Mouse (Mus musculus): ENCODE results near the gene Hc. TPM values are rescaled to one million over a fixed set of nuclear protein-coding genes. Genes with fewer than 3 reads are reported as not detected.

Gene Hc
- polyA plus RNA-seq, 1 experiment from 2014 or later, result not detected

DNA sequence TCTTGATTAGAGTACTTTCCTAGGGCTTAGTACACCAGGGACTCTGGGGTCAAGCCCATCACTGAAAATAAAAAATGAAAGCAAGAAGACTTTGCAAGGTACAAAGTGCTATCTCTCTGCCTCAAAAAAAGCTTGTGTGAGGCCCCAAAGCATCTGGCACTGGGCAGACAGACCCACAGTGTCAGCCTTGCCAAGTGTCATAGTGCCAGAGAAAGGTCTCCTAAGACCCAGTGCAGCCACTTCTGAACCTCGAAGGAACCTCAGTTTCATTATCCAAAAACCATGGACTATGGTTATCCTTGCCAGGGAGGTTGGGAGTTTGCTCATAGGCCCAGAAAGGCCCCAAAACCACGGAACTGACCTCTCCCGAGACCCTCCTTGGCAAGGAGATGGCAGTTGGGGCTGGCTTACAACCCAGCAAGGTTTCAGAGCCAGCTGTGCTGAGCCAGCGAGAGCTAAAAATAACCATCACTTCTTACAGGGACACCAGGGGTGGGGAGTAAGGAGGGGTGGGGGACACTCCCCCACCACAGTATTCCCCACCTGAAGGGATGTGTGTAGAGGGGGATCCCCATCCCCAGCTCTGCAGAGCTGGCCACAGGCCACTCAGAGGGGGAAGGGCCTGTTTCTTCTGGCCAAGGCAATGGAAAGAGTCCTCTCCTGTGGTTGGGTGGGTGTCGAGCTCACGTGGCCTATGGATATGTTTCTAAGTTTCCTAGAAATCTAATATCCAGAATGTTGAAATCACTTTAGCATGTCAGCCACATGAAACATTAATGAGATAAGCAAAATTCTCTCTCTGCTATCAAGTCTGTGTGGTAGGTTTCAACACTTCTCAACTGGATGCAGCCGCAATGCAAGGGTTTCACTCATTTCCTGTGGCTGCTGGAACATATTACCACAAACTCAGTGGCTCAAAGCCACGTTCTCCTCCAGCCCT lies 122.7 kb downstream of the Hc start:
- CTCF ChIA-PET, result interaction anchor here (1.9 kb wide), 1 partner anchor 12 kb away, joined by 4 read pairs; no protein-coding TSS in a partner anchor
- POLR2A ChIA-PET, result interaction anchor here (1.0 kb wide), 1 partner anchor 15 kb away, joined by 3 read pairs; no protein-coding TSS in a partner anchor
- ATAC-seq (no peak), DNase-seq (ENCODE audit: low read depth, low spot score) (no peak)
- in situ Hi-C loops (cut with MboI; ENCODE audit: low pct_unique_long_range_greater_than_20kb), result no loop called here
- TF ChIP-seq CTCF (IDR thresholded peaks at IDR 0.05), result no peak
- peaks cover 8% of the 10 kb centered on the region for H3K27me3 ChIP-seq

DNA sequence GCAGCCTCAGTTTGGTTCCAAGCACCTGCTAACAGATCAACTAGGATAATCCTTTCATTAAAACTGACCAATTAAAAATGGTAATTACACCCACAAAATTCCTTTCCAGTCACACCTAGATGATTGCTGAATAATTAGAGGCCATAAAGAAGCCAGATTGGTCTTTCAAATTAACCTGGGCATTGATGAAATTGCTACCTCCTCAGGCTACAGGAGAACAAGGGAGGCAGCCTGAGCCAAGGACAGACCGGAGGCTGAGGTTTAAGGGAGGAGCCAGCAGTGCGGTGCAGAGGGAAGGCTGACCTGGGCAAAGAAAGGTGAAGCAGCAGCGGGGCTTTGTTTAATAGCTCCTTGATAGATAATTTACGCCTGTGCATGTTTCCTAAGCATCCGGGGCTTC lies 123.8 kb downstream of the Hc start:
- ATAC-seq (no peak), DNase-seq (ENCODE audit: low read depth, low spot score) (no peak)
- no peak for TF ChIP-seq CTCF (IDR thresholded peaks at IDR 0.05)
- H3K27me3 ChIP-seq, result peaks cover 8% of the 10 kb centered on the region
- in situ Hi-C loops (cut with MboI; ENCODE audit: low pct_unique_long_range_greater_than_20kb), result no loop called here
- CTCF ChIA-PET, result interaction anchor here (1.9 kb wide), 1 partner anchor 10 kb away, joined by 4 read pairs; no protein-coding TSS in a partner anchor
- POLR2A ChIA-PET, result no interaction called here

Other genes with a start within 250 kb of the Hc start
- 62.6 TPM for gene Fbxw2, start 235.1 kb downstream of the Hc start, polyA plus RNA-seq (2021)
- gene Gm34653, start 228.4 kb downstream of the Hc start, polyA plus RNA-seq (2021), result 0.10 TPM
- gene Cutal, start 187.0 kb downstream of the Hc start, polyA plus RNA-seq (2021), result 33.2 TPM
- 82.5 TPM for gene Psmd5, start 186.5 kb downstream of the Hc start, polyA plus RNA-seq (2021)
- gene Phf19, start 147.4 kb downstream of the Hc start, polyA plus RNA-seq (2021), result 0.99 TPM
- gene Traf1, start 99.7 kb downstream of the Hc start, polyA plus RNA-seq (2021), result 0.19 TPM
- gene AI182371, start 40.1 kb upstream of the Hc start, polyA plus RNA-seq (2021), result 0.12 TPM
- 17.4 TPM for gene Cntrl, start 48.1 kb upstream of the Hc start, polyA plus RNA-seq (2021)
- gene Rab14, start 139.7 kb upstream of the Hc start, polyA plus RNA-seq (2021), result 136 TPM
- gene Gsn, start 194.9 kb upstream of the Hc start, polyA plus RNA-seq (2021), result 207 TPM

All from Patski (cell line).